Mouse (Mus musculus): ENCODE measurements around the gene Vamp8. TPM values are rescaled to one million over a fixed set of nuclear protein-coding genes. Genes with fewer than 3 reads are reported as not detected.
A peak's percentile ranks its signal among the peaks of the same experiment; 100 is the strongest.

Vamp8 gene
- polyA plus RNA-seq, 1 experiment, result 121 TPM

DNA sequence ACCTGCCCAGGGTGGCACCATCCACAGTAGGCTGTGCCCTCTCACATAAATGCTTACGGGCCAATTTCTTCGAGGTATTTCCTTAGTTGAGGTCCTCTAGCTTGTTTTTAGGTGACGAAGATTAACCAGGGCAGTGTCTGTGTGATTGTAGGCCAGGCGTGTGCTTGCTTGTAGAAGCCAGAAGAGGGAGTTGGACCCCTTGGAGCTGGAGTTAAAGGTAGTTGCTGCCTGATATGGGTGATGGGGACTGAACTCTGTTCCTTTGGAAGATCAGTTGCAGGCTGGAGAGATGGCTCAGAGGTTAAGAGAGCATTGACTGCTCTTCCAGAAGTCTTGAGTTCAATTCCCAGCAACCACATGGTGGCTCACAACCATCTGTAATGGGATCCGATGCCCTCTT is 24.7 kb upstream of the Vamp8 start:
- Histone ChIP-seq H3K4me1 (ENCODE audit: control insufficient read depth, insufficient read depth, insufficient read length, low read length) (peaks cover 2% of the 10 kb centered on the region; the same call in 1 of the 2 replicates), H3K27ac (replicated peaks; ENCODE audit: low read depth, low read length) (no peak overlapping the region), H3K4me3 (ENCODE audit: insufficient read depth, low read depth, low read length) (peak overlapping the region; percentile 14; the same call in 1 of the 2 replicates)

GRCm38 (mm10) chr6:72414076-72414756 is 23.7 kb upstream of the Vamp8 start, which contains the start of gene Ggcx:
TSS of gene Ggcx (plus strand) at chr6:72414308.
- Histone ChIP-seq H3K27ac (replicated peaks; ENCODE audit: low read depth, low read length) (peak within 1 kb of the TSS; percentile 44), H3K4me1 (ENCODE audit: control insufficient read depth, insufficient read depth, insufficient read length, low read length) (peaks cover 2% of the 10 kb centered on the region; the same call in 1 of the 2 replicates), H3K4me3 (ENCODE audit: insufficient read depth, low read depth, low read length) (peak within 1 kb of the TSS; percentile 90)

DNA sequence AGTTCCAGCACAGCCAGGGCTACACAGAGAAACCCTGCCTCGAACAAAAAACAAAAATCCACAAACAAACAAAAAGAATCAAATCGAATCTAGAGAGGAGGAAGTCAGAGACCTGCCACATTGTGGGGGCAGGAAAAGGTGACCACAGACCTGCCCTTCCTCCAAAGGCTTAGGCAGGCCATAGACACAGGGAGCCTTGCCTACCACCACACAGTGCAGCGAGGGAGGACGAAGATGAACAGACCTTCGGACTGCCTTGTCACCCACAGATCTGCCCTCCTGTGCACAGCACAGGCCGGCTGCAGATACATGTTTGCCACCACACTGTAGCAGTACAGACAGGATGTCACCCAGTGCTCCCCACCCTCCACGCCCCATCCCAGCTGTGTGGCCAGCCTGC is 20.0 kb upstream of the Vamp8 start:
- Histone ChIP-seq H3K4me1 (ENCODE audit: control insufficient read depth, insufficient read depth, insufficient read length, low read length) (no peaks in the 10 kb centered on the region), H3K27ac (replicated peaks; ENCODE audit: low read depth, low read length) (no peak overlapping the region), H3K4me3 (ENCODE audit: insufficient read depth, low read depth, low read length) (no peak overlapping the region)

- H3K4me3 ChIP-seq (ENCODE audit: insufficient read depth, low read depth, low read length), result no peak overlapping the region
- H3K4me1 ChIP-seq (ENCODE audit: control insufficient read depth, insufficient read depth, insufficient read length, low read length), result no peaks in the 10 kb centered on the region
- no peak overlapping the region for H3K27ac ChIP-seq (replicated peaks; ENCODE audit: low read depth, low read length)
Observed at GRCm38 (mm10) chr6:72410003-72410402, 19.5 kb upstream of the Vamp8 start.

DNA sequence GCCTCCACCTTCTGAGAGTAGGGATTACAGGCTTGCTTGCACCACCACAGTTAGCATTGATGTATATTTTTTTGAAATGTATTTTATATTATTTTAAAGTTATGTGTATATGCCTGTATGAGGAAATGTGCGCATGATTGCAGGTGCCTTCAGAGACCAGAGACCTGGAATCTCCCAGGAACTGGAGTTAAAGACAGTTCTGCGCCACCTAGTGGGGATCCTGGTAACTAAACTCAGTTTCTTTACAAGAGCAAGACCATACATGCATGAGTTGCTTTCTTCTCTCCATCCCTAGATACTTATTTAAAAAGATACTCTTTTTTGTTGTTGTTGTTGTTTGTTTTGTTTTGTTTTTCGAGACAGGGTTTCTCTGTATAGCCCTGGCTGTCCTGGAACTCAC is 19.1 kb upstream of the Vamp8 start:
- Histone ChIP-seq H3K27ac (replicated peaks; ENCODE audit: low read depth, low read length) (no peak overlapping the region), H3K4me3 (ENCODE audit: insufficient read depth, low read depth, low read length) (no peak overlapping the region), H3K4me1 (ENCODE audit: control insufficient read depth, insufficient read depth, insufficient read length, low read length) (no peaks in the 10 kb centered on the region)

- Histone ChIP-seq H3K27ac (replicated peaks; ENCODE audit: low read depth, low read length) (no peak overlapping the region), H3K4me3 (ENCODE audit: insufficient read depth, low read depth, low read length) (no peak overlapping the region), H3K4me1 (ENCODE audit: control insufficient read depth, insufficient read depth, insufficient read length, low read length) (no peaks in the 10 kb centered on the region)
Observed at GRCm38 (mm10) chr6:72407119-72407518, 16.6 kb upstream of the Vamp8 start.

DNA sequence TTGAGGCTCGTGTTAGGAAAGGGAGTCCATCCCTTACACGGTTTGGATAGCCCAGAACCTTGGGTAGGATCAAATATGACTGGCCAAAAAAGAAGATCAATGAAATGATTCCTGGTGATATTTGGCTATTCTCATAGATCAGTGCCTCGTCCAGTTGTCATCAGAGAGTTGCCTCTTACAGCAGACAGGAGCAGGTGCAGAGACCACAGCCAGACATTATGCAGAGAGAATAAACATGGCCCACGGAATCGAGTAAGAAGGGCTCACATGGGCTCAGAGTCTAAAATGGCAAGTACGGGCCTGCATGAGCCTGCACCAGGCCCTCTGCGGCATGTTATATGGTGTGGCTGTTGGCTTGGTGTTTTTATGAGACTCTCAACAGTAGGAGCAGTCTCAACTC is 14.9 kb upstream of the Vamp8 start:
- Histone ChIP-seq H3K4me3 (ENCODE audit: insufficient read depth, low read depth, low read length) (no peak overlapping the region), H3K27ac (replicated peaks; ENCODE audit: low read depth, low read length) (no peak overlapping the region), H3K4me1 (ENCODE audit: control insufficient read depth, insufficient read depth, insufficient read length, low read length) (no peaks in the 10 kb centered on the region)

DNA sequence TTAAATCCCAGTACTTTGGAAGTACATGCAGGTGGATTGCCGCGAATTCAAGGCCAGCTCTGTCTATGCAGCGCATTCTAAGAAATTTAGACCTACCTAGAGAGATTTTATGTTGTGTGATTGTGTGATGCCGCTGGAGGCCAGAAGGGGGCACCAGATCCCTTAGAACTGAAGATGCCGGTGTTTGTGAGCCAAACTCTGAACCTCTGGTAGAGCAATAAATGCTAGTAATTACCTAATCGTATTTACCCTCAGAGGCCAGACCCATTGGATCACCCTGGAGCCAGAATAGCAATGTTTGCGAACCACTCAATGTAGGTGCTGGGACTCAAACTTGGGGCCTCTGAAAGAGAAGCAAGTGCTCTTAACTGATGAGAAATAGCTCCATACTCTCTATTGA is 11.4 kb upstream of the Vamp8 start:
- Histone ChIP-seq H3K27ac (replicated peaks; ENCODE audit: low read depth, low read length) (no peak overlapping the region), H3K4me3 (ENCODE audit: insufficient read depth, low read depth, low read length) (no peak overlapping the region), H3K4me1 (ENCODE audit: control insufficient read depth, insufficient read depth, insufficient read length, low read length) (no peaks in the 10 kb centered on the region)

- no peak overlapping the region for H3K4me3 ChIP-seq (ENCODE audit: insufficient read depth, low read depth, low read length)
- H3K27ac ChIP-seq (replicated peaks; ENCODE audit: low read depth, low read length), result no peak overlapping the region
- H3K4me1 ChIP-seq (ENCODE audit: control insufficient read depth, insufficient read depth, insufficient read length, low read length), result no peaks in the 10 kb centered on the region
Observed at GRCm38 (mm10) chr6:72399967-72400366, 9.5 kb upstream of the Vamp8 start.

DNA sequence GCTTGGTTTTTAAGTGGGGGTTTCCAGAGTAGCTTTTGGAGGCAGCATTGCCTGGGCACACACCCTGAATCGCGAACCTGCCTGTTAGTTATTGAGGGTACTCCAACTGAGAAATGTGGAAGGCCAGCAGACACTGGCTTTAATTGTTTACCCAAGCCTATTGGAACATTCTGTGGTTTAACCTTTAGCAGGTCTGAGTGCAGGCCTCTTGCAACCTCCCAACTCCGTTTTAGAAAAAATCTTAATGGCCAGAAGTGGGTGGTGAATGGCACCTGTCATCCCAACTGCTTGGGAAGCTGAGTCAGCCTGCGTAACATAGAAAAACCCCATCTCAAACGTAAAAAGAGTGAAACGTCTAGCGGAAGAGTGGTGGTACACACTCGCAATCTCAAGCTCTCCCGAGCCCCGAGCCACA is 6.3 kb upstream of the Vamp8 start:
- Histone ChIP-seq H3K4me1 (ENCODE audit: control insufficient read depth, insufficient read depth, insufficient read length, low read length) (no peaks in the 10 kb centered on the region), H3K4me3 (ENCODE audit: insufficient read depth, low read depth, low read length) (no peak overlapping the region), H3K27ac (replicated peaks; ENCODE audit: low read depth, low read length) (no peak overlapping the region)

- H3K4me3 ChIP-seq (ENCODE audit: insufficient read depth, low read depth, low read length), result no peak overlapping the region
- no peak overlapping the region for H3K27ac ChIP-seq (replicated peaks; ENCODE audit: low read depth, low read length)
- peaks cover 6% of the 10 kb centered on the region for H3K4me1 ChIP-seq (ENCODE audit: control insufficient read depth, insufficient read depth, insufficient read length, low read length)
Observed at GRCm38 (mm10) chr6:72392341-72392740, 1.8 kb upstream of the Vamp8 start.

DNA sequence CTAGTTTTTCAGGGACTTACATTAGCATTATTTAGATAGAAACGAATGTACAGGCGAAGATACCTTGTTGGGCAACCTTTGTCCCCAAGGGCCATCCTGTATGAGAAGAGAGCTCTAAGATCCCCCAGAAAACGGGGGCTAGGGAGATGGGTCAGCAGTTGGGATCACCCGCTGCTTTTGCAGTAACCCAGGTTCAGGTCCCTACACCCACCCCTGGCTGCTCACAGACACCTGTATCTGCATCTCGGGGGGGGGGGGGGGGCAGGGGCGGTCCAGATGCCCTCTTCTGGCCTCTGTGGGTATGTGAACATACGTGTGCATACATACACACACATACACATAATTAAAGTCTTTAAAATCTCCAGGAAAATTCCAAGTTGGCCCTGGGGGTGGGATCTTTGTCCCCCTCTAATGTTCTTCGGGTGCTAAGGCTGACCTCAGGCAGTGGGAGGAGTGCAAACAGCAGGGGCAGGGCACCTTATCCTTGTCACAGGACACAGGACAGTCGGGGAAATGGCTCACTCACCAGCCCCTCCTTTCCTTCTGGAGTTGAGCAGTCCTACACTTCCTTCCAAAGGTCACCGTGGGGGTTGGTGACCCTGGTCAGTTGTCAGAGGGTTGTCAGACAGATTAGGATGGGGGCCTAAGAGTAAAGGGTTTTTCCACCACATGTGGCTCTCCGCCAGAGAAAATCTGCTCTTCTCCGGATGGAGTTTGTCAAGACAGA is 455 bp upstream of the Vamp8 start:
- Histone ChIP-seq H3K4me3 (ENCODE audit: insufficient read depth, low read depth, low read length) (peak overlapping the region; percentile 64), H3K4me1 (ENCODE audit: control insufficient read depth, insufficient read depth, insufficient read length, low read length) (peaks cover 6% of the 10 kb centered on the region), H3K27ac (replicated peaks; ENCODE audit: low read depth, low read length) (peak overlapping the region; percentile 91)

- peaks cover 6% of the 10 kb centered on the region for H3K4me1 ChIP-seq (ENCODE audit: control insufficient read depth, insufficient read depth, insufficient read length, low read length)
- H3K4me3 ChIP-seq (ENCODE audit: insufficient read depth, low read depth, low read length), result peak overlapping the region; percentile 64
- peak overlapping the region; percentile 91 for H3K27ac ChIP-seq (replicated peaks; ENCODE audit: low read depth, low read length)
Observed at GRCm38 (mm10) chr6:72389471-72389940, 997 bp downstream of the Vamp8 start.

DNA sequence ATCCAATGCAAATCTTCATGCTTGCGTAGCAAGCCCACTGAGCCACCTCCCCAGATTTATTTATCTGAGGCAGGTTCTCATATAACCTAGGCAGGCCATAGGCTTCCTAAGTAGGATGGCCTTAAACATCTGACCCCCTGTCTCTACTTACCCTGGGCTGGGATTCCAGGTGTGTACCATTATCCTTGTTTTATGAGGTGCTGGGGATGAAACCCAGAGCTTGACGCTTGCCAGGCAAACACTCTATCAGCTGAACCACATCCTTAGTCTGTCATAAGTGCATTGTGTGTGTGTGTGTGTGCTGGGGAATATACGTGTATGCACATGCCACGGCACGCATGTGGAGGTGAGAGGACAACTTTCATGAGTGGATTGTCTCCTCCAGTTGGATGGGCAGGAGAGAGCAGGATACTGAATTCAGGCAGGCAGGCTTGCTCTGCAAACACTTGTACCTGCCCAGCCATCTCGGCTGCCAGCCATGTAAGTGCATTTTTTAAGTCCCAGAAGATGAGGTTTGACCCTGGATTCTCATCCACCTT is 1.6 kb downstream of the Vamp8 start:
- peak overlapping the region; percentile 91 for H3K27ac ChIP-seq (replicated peaks; ENCODE audit: low read depth, low read length)
- peak overlapping the region; percentile 64; the same call in 1 of the 2 replicates for H3K4me3 ChIP-seq (ENCODE audit: insufficient read depth, low read depth, low read length)
- peaks cover 6% of the 10 kb centered on the region for H3K4me1 ChIP-seq (ENCODE audit: control insufficient read depth, insufficient read depth, insufficient read length, low read length)

DNA sequence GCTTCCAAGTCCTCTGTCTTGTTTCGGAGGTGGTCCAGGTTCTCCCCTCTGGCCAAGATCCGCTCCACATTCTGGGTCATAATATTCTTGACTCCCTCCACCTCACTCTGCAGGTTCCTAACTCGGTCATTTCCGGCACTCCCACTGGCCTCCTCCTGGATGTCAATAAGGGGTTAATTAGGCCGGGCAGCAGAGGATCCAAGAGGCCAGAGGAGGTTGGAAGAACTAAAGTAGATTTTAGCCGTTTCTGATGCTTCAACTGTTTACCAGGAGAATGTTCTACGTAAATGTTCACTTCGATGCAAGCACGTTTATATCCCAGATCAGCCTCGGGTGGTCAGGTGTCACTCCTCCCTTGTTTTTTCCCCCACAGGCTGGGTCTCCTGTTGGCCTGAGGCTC is 2.2 kb downstream of the Vamp8 start:
- no peak overlapping the region for H3K4me3 ChIP-seq (ENCODE audit: insufficient read depth, low read depth, low read length)
- H3K27ac ChIP-seq (replicated peaks; ENCODE audit: low read depth, low read length), result no peak overlapping the region

More for the DNA sequence above, 2.2 kb downstream of the Vamp8 start:
- H3K4me1 ChIP-seq (ENCODE audit: control insufficient read depth, insufficient read depth, insufficient read length, low read length), result peaks cover 6% of the 10 kb centered on the region
